Mouse (Mus musculus): Measurements from ENCODE around the gene Sycp2l.
A peak's percentile ranks its signal among the peaks of the same experiment; 100 is the strongest.
"Not testable (repeated sequence)": the region's sequence is repeated elsewhere in the genome, so short reads cannot be mapped to it uniquely, and the experiment has no call there.

The Sycp2l gene

DNA sequence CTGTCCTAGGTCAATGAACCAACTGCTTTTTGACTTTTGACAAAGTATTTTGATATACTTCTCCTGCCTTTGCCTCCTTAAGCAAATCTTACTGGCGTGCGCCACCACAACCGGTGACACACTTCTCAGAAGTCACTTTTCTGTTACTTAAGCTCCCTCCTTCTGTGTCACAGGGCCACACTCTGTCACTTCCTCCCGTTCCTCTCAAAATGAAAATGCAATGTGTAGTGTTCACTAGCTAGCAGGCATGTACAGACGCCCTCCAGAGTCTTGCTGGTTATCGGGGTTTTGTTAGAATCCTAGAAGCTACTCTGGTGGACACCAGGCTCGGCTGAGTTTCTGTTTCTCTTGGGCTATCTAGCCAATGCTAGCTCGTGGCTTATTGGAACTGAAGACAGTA is 14.2 kb downstream of the Sycp2l start:
- no peak for DNase-seq (ENCODE audit: low spot score)

DNA sequence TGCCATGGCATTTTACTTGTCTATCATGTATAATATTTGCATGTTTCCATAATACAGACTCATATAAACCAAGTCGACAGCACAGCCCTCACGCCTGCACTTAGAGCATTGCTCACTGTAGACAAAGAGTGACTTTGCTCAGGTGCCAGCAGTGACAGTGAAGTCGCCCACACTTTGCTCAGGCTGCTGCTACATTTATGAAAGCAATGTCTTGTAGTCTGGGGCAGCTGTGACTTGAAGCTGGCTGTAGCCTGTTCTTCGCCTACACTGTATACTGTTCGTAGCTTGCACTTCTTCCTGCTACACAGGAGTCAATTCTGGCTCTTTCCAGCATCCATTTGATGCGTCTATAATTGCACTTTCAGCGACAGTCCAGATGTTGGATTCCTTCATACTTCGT is 15.0 kb downstream of the Sycp2l start:
- DNase-seq (ENCODE audit: low spot score), result no peak

DNA sequence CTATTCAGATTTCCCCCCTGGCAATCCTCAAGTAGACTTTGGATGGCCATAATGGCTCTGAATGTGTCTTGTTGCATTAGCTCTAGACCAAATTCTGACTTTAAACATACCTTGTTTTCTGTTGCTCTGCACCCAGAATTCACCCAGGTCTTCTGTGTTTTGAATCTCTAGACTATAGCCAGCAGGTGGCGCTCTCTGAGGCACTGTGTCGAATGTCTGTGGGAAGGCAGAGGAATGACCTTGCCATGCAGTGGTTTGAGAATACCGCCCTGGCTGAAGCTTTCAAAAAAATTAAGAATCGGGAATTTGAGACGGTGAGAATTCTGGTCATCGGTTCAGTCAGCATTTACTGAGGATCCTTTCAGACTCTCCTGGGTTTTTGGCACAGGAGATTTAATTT is 20.8 kb downstream of the Sycp2l start:
- peak; percentile 38 for DNase-seq (ENCODE audit: low spot score)

DNA sequence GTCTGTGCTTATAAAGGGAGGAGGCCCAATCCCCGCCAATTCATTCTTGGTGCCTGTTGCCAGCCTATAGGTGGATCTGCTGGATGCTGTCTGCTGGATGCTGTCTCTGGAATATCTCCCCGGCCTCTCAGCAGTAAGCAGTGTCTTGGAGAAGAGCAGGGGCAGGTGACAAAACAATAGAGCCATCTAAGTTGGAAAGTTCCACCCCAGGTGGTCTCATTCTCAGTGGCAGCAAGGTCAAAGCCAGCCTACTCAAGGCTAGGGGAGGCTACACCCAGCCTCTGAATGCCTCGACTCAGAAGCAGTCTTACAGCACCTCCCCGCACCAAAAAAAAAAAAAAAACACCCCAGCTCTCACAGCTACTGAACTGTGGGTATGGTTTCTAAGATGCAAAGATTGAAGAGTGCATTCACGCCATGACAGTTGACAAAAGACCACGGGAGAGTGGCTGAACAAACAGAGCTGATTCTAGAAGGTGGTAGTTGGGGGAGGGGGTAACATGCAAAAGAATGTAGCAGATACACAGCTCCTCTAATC is 31.4 kb downstream of the Sycp2l start:
- no peak for DNase-seq (ENCODE audit: low spot score)

DNA sequence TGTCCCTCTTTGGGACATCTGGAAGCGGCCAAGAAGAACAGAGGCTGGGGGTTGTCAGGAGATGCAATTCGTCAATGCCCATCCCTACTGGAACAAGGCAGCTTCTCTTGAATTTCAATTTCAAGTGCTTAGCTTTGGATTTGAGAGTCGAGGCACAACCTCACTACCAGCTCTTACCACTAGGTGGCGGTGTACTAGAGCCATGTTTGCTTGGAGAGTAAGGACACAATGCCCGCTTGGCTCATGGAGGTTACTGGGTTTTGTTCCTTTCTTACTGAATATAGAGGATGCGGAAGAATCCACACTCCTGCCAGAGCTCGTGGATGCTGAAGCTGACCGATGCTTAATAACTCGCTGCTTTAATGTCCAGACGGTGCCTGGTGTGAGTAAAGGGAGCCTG is 32.2 kb downstream of the Sycp2l start:
- no peak for DNase-seq (ENCODE audit: low spot score)

DNA sequence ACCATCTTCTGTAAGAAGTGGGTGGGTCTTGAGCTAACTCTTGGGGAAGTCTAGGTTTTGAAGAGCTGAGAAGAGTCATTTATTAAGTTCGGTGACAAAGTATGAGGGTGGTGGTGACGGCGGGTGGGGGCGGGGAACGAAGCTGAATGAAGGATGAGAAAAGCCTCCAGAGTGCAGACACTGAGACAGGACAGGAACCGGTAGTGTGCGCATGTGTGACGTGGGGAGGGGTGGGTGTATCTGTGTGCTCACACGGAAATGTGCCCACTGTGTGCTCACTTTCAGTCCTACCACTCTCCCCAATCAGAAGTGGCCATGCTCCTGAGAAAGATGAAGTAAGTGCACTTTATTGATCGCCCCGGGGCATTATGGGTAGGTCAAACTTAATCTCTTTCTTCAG is 39.0 kb downstream of the Sycp2l start:
- no peak for DNase-seq (ENCODE audit: low spot score)

DNA sequence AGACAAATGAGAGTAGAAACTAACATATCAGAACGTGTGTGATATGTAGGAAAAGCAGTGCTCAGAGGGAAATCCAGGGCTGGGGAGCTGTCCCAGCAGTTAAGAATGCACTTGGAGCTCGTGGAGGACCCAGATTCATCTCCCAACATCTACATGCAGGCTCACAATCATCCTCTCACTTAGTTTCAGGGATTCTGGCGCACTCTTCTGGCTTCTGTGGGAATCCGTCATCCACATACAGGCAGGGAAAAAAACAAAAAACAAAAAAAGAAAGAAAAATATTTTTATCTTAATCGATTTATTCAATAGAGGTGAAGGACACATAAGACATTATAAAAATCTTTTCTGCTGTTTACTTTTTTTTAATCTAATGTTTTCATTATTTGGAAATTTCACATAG is 44.3 kb downstream of the Sycp2l start:
- DNase-seq (ENCODE audit: low spot score), result no peak

DNA sequence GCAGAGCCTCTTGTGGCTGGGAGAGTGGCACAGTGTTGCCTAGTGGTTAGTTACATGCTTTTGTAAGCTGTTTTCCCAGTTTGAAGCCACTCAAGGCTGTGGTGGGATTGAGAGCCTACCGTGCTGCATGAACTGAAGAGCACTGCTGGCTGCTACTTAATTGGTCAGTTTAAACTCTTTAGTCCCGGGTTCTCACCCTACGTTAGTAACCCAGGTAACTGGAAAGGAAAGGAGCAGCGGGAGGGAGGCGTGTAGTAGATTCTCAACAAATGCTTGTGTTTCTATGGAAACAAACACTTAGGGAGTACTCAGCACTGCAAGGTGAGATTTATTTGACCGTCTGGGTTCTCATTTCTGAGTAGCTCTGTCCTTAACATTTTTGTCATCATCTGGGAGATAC is 73.8 kb downstream of the Sycp2l start:
- DNase-seq (ENCODE audit: low spot score), result no peak

DNA sequence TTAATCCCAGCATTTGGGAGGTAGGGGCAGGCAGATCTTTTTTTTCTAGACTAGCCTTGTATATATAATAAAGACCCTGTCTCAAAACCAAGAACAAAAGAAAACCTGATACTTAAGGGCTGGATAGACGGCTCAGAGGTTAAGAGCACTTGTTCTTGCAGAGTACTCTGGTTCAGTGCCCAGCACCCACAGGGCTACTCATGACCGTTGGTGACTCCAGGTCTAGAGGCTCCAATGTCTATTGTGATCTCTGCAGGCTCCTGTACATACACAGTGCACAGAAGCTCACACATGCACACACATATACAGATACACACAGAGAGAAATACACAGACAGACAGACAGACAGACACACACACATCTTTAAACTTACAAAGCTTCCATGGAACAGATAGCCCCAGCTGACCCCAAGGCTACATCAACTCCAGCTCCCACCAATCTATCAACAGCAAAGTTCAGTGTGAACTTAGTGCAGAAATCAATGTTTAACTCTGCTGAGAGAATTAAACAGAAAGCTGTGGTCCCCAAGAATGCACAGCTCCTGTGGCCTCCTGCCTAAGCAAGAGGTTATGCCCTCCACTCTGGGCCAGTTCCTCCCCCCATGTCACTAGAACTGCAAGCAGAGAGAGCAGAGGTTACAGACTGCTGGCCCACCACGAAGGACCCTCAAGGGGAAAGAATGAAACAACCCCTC is 81.7 kb downstream of the Sycp2l start:
- DNase-seq (ENCODE audit: low spot score), result no peak

DNA sequence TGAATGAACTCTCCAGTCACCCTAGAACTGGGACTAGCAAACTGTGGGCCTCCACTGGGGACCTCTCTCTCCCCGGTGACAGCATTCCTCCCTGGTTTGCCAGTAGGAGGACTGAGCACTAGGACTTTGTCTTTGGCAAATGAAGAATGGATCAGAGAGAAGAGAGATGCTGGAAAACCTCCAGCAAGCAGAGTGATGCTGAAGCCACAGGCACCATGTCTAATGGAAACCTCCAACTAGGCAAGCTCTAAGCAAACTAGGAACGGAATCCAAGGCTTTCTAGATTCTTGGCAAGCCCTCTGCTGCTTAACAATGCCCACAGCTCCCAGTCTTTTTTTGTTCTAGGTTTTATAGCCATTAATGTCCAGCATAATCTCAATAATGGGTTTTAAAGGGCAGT is 86.8 kb downstream of the Sycp2l start:
- DNase-seq (ENCODE audit: low spot score), result no peak

DNA sequence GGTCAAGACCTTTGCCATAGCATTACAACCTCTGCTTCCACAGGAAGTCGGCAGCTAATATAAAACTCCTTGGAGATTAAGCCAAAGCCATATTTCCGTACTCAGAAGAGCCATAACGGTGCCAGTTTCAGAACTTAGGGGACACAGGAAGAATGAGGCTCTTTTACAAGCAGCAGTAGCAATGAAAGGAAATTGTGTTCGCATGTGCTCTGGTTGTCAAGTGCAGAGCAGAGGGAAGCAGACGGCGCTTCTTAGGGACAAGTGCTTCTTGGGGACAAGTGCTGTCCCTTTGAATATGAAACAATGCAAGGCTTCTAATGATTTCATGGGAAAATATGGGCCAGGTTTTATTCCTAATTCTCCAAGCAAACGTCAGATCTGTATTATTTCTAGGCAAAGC is 89.2 kb downstream of the Sycp2l start:
- DNase-seq (ENCODE audit: low spot score), result no peak

DNA sequence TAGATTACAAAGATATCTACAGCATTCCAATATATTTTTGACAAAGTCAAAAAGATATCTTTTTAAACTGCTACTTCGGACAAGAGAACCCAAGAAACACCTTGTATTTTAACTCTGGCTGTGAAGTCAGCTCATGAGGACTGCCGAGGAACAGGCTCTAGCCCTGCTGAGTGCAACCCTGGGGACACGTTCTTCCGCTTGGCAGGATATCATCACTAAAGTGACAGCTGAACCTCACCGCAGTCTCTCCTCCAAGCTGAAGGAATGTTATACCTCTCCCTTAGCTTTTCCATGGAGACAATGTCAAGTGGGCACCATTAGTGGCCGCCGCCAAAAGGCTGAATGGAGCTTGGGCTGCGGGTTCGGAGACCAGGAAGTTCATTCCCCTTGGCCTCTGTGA is 89.6 kb downstream of the Sycp2l start:
- DNase-seq (ENCODE audit: low spot score), result no peak

DNA sequence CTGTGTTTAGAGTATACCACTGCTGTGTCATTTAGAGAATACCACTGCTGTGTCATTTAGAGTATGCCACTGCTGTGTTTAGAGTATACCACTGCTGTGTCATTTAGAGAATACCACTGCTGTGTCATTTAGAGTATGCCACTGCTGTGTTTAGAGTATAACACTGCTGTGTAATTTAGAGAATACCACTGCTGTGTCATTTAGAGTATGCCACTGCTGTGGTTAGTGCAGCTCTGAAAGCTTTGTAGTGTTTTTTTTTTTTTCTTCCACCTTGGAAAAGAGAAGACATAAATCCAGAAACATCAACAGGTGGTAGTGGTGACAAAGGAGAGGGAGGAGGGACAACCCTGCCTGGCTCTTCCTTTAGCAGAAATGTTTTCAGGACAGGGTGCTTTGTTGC is 91.5 kb downstream of the Sycp2l start:
- DNase-seq (ENCODE audit: low spot score), result not testable (repeated sequence)

DNA sequence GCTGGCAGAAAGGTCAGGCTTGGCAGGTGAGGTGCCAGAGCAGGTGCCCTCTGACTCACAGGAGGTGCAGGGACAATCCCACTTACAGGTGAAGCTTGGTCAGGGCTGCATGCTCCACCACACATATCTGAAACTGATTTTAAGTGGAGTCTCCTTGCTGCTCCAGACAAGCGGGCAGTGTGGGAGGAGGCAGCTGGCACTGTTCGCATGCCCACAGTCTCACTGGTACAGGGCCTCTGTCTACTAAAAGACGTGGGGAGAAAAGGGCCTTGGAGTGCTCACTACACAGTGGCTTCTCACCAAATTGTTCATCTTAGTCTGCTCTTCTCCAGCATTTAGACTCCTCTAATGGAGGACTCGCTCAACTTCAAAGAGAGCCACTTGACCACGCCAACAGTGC is 92.1 kb downstream of the Sycp2l start:
- no peak for DNase-seq (ENCODE audit: low spot score)

DNA sequence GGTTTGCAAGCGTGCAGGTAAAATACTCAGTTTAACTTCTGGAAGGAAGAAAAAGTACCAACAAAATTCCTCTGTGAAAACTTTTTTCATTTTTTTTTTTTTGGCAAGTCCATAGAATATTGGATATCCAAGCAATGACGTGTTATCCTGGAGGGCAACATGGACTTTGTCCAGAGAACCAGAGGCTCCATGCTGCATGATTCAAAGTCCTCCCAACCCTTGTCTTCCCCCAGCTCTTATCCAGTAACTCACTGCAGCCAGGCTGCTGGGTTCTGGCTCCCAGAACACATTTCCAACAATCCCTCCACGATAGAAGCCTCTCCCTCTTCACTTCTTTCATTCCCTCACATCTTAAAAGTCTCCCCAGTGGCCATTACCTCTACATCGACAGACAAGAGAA is 97.2 kb downstream of the Sycp2l start:
- DNase-seq (ENCODE audit: low spot score), result no peak

DNA sequence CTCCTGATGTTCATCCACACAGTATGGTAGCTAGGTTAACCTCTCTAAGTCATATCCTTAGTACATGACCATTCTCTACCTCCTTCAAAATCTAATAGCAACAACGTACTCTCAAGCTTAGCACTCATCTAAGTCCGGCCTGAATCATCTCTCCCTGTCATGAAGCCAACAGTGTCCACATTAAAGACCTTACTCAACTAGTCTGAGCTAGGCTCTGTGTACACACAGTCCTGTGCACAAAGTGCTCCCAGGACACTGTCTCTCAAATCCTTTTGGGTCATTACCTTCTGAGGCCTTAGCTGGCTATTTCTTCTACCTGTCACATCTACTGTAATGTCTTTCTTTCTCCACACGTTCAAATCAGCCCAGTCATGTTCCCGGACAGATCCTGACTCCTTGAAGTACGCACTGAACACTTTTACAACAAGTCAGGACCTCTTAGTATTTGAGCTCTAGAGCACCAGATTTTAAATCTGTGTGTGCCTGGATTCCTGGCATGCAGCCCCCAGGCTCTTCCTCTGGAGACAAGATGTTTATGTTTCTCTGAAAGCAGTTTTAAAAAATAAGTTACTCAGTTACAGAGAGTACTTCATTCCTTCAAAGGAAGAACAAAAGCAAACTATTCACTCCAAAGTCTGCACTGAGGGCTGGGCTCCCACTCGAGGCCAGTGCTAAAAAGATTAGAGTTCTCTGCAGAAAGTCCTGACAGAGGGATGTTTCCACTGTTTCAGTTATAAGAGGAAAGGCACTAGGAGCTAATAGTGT is 98.6 kb downstream of the Sycp2l start:
- DNase-seq (ENCODE audit: low spot score), result no peak

DNA sequence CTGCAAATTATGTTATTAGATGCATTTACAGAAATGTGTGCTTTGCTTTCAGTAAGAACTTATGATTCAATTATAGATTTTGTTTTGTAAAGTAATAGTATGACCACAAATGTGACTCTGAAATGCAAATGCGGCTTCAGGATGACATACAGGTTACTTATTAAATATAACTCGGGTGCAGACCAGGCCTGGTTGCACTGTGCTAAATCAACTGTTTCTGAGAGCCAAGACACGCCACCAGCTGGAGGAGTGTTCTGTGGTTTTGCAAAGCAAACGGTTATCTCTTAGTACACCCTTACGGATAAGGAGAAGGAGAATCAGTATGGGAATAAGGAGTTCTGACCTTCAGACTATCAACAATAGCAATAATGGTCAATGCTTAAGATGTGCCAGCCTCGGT is 101.6 kb downstream of the Sycp2l start:
- no peak for DNase-seq (ENCODE audit: low spot score)

DNA sequence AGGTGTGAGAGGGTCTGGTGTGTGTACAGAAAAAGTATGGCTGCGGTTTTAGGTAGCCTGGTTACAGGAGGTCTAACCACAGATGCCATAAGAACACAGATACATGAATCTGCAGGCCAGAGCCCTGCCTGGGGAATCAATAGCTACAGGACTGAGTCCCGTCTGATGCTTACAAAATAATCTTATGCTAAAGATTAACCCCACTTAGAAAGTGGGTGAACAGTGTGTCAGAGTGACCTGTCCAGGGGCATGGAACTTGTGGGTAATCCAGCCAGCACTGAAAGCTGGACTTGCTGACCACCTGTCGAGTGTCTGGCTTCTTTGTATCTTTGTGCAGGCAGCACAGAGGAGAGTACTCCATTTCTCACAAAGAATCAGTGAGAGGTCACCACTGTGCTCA is 102.1 kb downstream of the Sycp2l start:
- DNase-seq (ENCODE audit: low spot score), result no peak

DNA sequence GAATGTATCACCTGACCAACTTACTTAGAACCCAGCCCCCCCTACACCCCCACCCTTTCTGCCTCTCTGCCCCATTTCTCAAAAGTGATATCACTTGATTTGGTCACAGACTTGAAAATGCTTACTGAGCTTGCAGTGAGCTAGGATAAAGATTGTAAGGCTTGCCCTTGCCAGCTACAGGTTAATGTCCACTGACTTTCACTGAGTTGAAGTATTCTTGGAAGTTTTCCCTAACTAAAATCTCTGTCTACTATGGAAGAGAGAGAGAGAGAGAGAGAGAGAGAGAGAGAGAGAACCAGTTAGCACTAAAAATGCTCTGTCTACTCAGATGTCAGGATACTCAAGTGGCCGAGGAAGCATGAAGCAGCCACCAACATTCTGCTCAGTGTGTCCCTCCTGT is 104.9 kb downstream of the Sycp2l start:
- DNase-seq (ENCODE audit: low spot score), result no peak

DNA sequence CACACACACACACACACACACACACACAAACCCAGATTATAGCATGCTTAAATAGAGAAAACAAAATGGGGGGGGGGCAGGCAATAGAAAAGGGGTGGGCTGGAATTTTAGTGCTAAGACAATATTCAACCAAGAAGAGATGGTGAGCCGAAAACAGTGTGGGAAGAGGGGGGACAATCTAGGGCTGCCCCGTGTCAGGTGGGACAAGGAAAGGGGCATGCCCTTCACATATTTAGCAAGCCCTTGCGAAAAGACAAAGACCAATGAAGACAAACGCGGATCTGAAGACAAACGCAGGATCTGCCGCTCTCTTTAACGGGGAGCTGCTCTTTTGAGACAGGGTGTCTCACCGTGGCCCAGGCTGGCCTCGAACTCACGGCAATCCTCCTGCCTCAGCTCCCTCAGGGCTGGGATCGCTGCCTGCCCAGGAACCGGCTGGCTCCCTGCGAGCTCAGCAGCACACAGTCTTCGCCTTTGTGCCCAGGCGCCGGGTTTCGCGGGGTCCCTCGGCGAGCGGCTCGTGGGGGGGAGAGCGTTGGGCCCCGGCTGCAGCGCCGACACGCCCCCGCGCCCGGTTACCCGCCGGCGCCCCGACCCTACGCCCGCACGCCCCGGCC is 105.7 kb downstream of the Sycp2l start:
- no peak for DNase-seq (ENCODE audit: low spot score)

DNA sequence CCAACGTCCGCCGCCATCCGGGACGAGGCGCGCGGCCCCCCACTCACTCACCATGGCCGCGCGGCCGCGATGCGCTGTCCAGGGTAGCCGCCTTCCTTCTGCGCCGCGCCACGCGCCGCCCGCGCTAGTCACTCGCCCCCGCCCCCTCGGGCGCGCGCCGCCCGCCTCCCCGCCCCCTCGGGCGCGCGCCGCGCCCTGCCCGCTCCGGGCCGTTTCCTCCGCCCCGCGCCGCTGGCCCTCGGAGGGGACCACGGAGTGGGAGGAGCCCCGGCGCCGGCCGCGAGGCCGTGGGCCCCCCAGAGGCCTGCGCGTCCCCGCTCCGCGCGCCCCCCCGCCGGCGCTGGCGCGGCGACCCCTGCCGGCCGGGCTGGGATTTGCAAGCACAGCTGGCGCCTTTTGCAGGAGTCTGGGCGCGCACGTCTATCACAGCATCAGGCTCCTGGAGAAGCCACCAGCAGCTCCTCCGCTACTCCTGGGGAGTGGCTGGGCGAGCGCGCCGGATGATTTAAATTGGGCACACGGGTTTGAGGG is 106.3 kb downstream of the Sycp2l start, which contains the start of gene Elovl2:
Gene Elovl2, minus strand, starts transcription at position 102 of the 531 bp plus-strand sequence.
- DNase-seq (ENCODE audit: low spot score), result peak; percentile 68

All from ovary, adult 18-20 months (tissue).